Comparison of ENCODE assay signal across 23 mouse cellular contexts in the genomic region with DNA sequence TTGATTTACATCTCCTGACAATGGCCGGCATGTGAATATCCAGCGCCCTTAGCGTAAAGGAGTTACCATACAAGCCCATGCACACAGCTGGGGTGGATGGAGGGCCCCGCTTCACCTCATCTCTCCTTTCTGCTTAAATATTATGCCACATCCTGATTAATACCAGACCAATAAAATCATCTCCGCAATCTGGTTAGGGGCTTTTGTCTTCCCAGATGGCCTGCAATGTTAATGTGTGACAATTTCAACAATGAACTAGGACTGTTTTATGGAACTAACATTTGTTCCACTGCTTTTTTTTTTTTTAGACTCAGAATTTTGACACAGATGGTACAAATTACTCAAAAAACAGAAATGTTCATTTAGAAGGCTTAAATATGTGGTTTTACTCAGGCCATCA.
A peak's percentile ranks its signal among the peaks of the same experiment; 100 is the strongest.
DNase-seq lines count a peak whose midpoint lies in the region; ATAC-seq lines count a peak whose summit lies in the region.
"Had no signal": no experiment of that assay in that cellular context is flagged by ENCODE, and none has a peak within 500 bp of the region (broad histone marks: within the 10 kb centered on the region; RNA-seq: fewer than 3 reads in every experiment).

No protein-coding gene starts in this region.

- WGBS in hindbrain, embryonic 10.5 days = 89% methylated on average over 5 of the region's 5 CpGs
- 68% methylated on average over 5 of the region's 5 CpGs for WGBS in hindbrain, embryonic 16.5 days
- 40% methylated on average over 5 of the region's 5 CpGs for WGBS in neural tube, embryonic 14.5 days
- 34% methylated on average over 5 of the region's 5 CpGs for WGBS in neural tube, embryonic 15.5 days

- ATAC-seq in hindbrain, embryonic 16.5 days = no peak
- no peak for ATAC-seq in neural tube, embryonic 14.5 days (ENCODE audit: low read depth)
- ATAC-seq in neural tube, embryonic 15.5 days (ENCODE audit: low FRiP score) = no peak
- ATAC-seq: activated CD4-positive, CD25-positive, alpha-beta regulatory T cell, adult 4 months; hindbrain, postnatal 0 days; intestine, embryonic 16.5 days; lung, postnatal 0 days had no signal

- H3K4me3 ChIP-seq in hindbrain, embryonic 10.5 days = no peak overlapping the region
- no peak overlapping the region for H3K4me3 ChIP-seq in hindbrain, embryonic 16.5 days (ENCODE audit: low read length)
- no peak overlapping the region for H3K4me3 ChIP-seq in neural tube, embryonic 14.5 days (ENCODE audit: low read depth, low read length)
- H3K4me3 ChIP-seq in neural tube, embryonic 15.5 days (replicated peaks) = no peak overlapping the region
- H3K4me3 ChIP-seq: erythroblast, embryonic 14.5 days; gastrocnemius, adult 2 months; heart, embryonic 15.5 days; midbrain, embryonic 12.5 days had no signal

- no peaks in the 10 kb centered on the region for H3K9me3 ChIP-seq in hindbrain, embryonic 10.5 days
- H3K9me3 ChIP-seq in hindbrain, embryonic 16.5 days (ENCODE audit: control insufficient read depth, low read length) = no peaks in the 10 kb centered on the region
- H3K9me3 ChIP-seq in neural tube, embryonic 14.5 days (ENCODE audit: control insufficient read depth, low read length) = no peaks in the 10 kb centered on the region
- no peaks in the 10 kb centered on the region for H3K9me3 ChIP-seq in neural tube, embryonic 15.5 days (replicated peaks)
- H3K9me3 ChIP-seq: heart, embryonic 15.5 days; midbrain, embryonic 12.5 days had no signal

- H3K27ac ChIP-seq in hindbrain, embryonic 10.5 days = 0 out of 2 replicates have a peak overlapping the region, but pooled peaks have one; percentile 37
- no peak overlapping the region for H3K27ac ChIP-seq in hindbrain, embryonic 16.5 days (ENCODE audit: low read depth, low read length)
- H3K27ac ChIP-seq in neural tube, embryonic 14.5 days (ENCODE audit: low read depth, low read length) = 0 out of 2 replicates have a peak overlapping the region, but pooled peaks have one; percentile 18
- H3K27ac ChIP-seq in neural tube, embryonic 15.5 days (replicated peaks) = no peak overlapping the region
- H3K27ac ChIP-seq: gastrocnemius, adult 2 months; heart, embryonic 15.5 days; hindbrain, postnatal 0 days; midbrain, embryonic 12.5 days; stomach, postnatal 0 days had no signal

- peak; percentile 1 for DNase-seq in embryo, embryonic 10.5 days (ENCODE audit: low spot score)
- no peak for DNase-seq in embryo, embryonic 9.5 days (ENCODE audit: extremely low spot score)
- DNase-seq in hindbrain, embryonic 10.5 days (ENCODE audit: low spot score) = no peak
- peak; percentile 8 for DNase-seq in mesoderm, embryonic 11.5 days (ENCODE audit: low read depth, low spot score)
- no peak for DNase-seq in cerebellum, postnatal 36 days
- DNase-seq: adrenal gland, adult 8-10 months; cerebellum, adult 2 months; gastrocnemius, adult 2 months; heart, postnatal 36 days; kidney, adult 9 months; kidney, postnatal 14 days; right cerebral cortex, postnatal 14 days had no signal

- H3K36me3 ChIP-seq in hindbrain, embryonic 10.5 days = no peaks in the 10 kb centered on the region
- H3K36me3 ChIP-seq in hindbrain, embryonic 16.5 days (ENCODE audit: control insufficient read depth, insufficient read depth, low read length) = no peaks in the 10 kb centered on the region
- no peaks in the 10 kb centered on the region for H3K36me3 ChIP-seq in neural tube, embryonic 14.5 days (ENCODE audit: control insufficient read depth, insufficient read depth, low read length)
- H3K36me3 ChIP-seq in neural tube, embryonic 15.5 days = no peaks in the 10 kb centered on the region
- H3K36me3 ChIP-seq: heart, embryonic 15.5 days; midbrain, embryonic 12.5 days had no signal

- H3K9ac ChIP-seq in hindbrain, embryonic 16.5 days (ENCODE audit: low read depth, low read length) = no peak overlapping the region
- no peak overlapping the region for H3K9ac ChIP-seq in neural tube, embryonic 14.5 days (replicated peaks; ENCODE audit: low read depth, low read length)
- no peak overlapping the region for H3K9ac ChIP-seq in neural tube, embryonic 15.5 days (replicated peaks)
- H3K9ac ChIP-seq: heart, embryonic 15.5 days; midbrain, embryonic 12.5 days had no signal

- no peak overlapping the region for H3K4me2 ChIP-seq in hindbrain, embryonic 16.5 days (ENCODE audit: low read length)
- H3K4me2 ChIP-seq in neural tube, embryonic 14.5 days (ENCODE audit: low read depth, low read length) = no peak overlapping the region
- no peak overlapping the region for H3K4me2 ChIP-seq in neural tube, embryonic 15.5 days
- H3K4me2 ChIP-seq: heart, embryonic 15.5 days; midbrain, embryonic 12.5 days had no signal

- H3K4me1 ChIP-seq in hindbrain, embryonic 10.5 days (replicated peaks) = peaks cover 9% of the 10 kb centered on the region; the same call in 1 of the 2 replicates
- H3K4me1 ChIP-seq in hindbrain, embryonic 16.5 days (ENCODE audit: control insufficient read depth, insufficient read depth, low read depth, low read length) = no peaks in the 10 kb centered on the region
- peaks cover 5% of the 10 kb centered on the region; the same call in 1 of the 2 replicates for H3K4me1 ChIP-seq in neural tube, embryonic 14.5 days (ENCODE audit: control insufficient read depth, insufficient read depth, low read length)
- peaks cover 11% of the 10 kb centered on the region; the same call in 1 of the 2 replicates for H3K4me1 ChIP-seq in neural tube, embryonic 15.5 days

- no peaks in the 10 kb centered on the region for H3K27me3 ChIP-seq in hindbrain, embryonic 10.5 days (ENCODE audit: insufficient read depth, poor library complexity, severe bottlenecking)
- H3K27me3 ChIP-seq in hindbrain, embryonic 16.5 days (replicated peaks; ENCODE audit: control insufficient read depth, insufficient read depth, low read length) = no peaks in the 10 kb centered on the region
- H3K27me3 ChIP-seq in neural tube, embryonic 14.5 days (ENCODE audit: control insufficient read depth, insufficient read depth, low read length) = no peaks in the 10 kb centered on the region
- H3K27me3 ChIP-seq in neural tube, embryonic 15.5 days (replicated peaks) = no peaks in the 10 kb centered on the region
- H3K27me3 ChIP-seq: heart, embryonic 15.5 days had no signal

Comparison
In these comparisons a context has a peak if more than half of its experiments do, and no peak if none do; other contexts are left out.
1. DNase-seq: peak in embryo, embryonic 10.5 days (single experiment) and mesoderm, embryonic 11.5 days (single experiment); none in embryo, embryonic 9.5 days (single experiment), hindbrain, embryonic 10.5 days (single experiment) and cerebellum, postnatal 36 days (0 of 2).
2. H3K27ac ChIP-seq: peak in hindbrain, embryonic 10.5 days (single experiment) and neural tube, embryonic 14.5 days (single experiment); none in hindbrain, embryonic 16.5 days (single experiment) and neural tube, embryonic 15.5 days (single experiment).